Mouse (Mus musculus) heart, embryonic 14.5 days (tissue): ENCODE data around the gene Sox14. TPM values are rescaled to one million over a fixed set of nuclear protein-coding genes. Genes with fewer than 3 reads are reported as not detected.

Source experiments
- ATAC-seq: fragments of 200-750 bp; cut with Nextera tagmentation; 2 replicates; pipeline ENCODE4 v1.8.0; 2017; ENCODE audit warnings: low read depth, moderate TSS enrichment; ENCODE audit not compliant: insufficient number of reproducible peaks, insufficient read depth, low FRiP score
- H3K27ac ChIP-seq, 2 experiments: fragments of 200-500 bp in 1 of 2; fragments of 300-500 bp in 1 of 2; sonication (generic) in 1 of 2; replicated peaks in 1 of 2; 2 replicates each; pipeline ENCODE4 v1.5.1; 2012 to 2014; ENCODE audit warnings: low read depth in 2 of 2, low read length in 2 of 2, control low read depth in 1 of 2, mild to moderate bottlenecking in 1 of 2, mixed read lengths in 1 of 2; ENCODE audit not compliant: control insufficient read depth in 1 of 2, insufficient read depth in 1 of 2
- H3K27me3 ChIP-seq: fragments of 300-500 bp; sonication (generic); 2 replicates; pipeline ENCODE4 v1.6.1; 2014; ENCODE audit warnings: mild to moderate bottlenecking, low read length, control low read depth; ENCODE audit not compliant: control insufficient read depth, insufficient read depth
- H3K36me3 ChIP-seq: fragments of 300-500 bp; sonication (generic); 2 replicates; pipeline ENCODE4 v1.6.1; 2014; ENCODE audit warnings: mild to moderate bottlenecking, control low read depth, low read length, mixed read lengths; ENCODE audit not compliant: control insufficient read depth, insufficient read depth
- H3K4me1 ChIP-seq, 2 experiments: fragments of 200-500 bp in 1 of 2; fragments of 300-500 bp in 1 of 2; sonication (generic) in 1 of 2; 2 replicates each; pipeline ENCODE4 v1.6.1; 2012 to 2014; ENCODE audit warnings: low read length in 2 of 2, control low read depth in 1 of 2, mixed read lengths in 1 of 2; ENCODE audit not compliant: control insufficient read depth in 2 of 2, insufficient read depth in 2 of 2
- H3K4me2 ChIP-seq: fragments of 300-500 bp; sonication (generic); 2 replicates; pipeline ENCODE4 v1.6.1; 2014; ENCODE audit warnings: mild to moderate bottlenecking, low read length
- H3K4me3 ChIP-seq, 2 experiments: fragments of 200-500 bp in 1 of 2; fragments of 300-500 bp in 1 of 2; sonication (generic) in 1 of 2; 2 replicates each; pipeline ENCODE4 v1.5.1; 2012 to 2014; ENCODE audit warnings: low read length in 2 of 2, mild to moderate bottlenecking in 2 of 2, control low read depth in 1 of 2, low read depth in 1 of 2, moderate library complexity in 1 of 2; ENCODE audit not compliant: control insufficient read depth in 1 of 2, insufficient read depth in 1 of 2
- H3K9ac ChIP-seq: fragments of 300-500 bp; sonication (generic); 2 replicates; pipeline ENCODE4 v1.6.1; 2014; ENCODE audit warnings: mild to moderate bottlenecking, low read length
- H3K9me3 ChIP-seq: fragments of 300-500 bp; sonication (generic); 2 replicates; pipeline ENCODE4 v1.6.1; 2016; ENCODE audit warnings: low read length, control low read depth; ENCODE audit not compliant: control insufficient read depth
- WGBS: fragments of 180-500 bp; shearing (Covaris S2); extraction: QIAGEN DNeasy Blood & Tissue Kit; methylation state at CpG from one replicate; pipeline ENCODE4 v1.1.7; 2014; 5-methylcytosine and 5-hydroxymethylcytosine counted together
- polyA plus RNA-seq: library from polyadenylated mRNA; unstranded; fragments of >200 nt; fragmentation: Nextera tagmentation; extraction: Ambion mirVana; gene quantifications from 2 replicates; pipeline ENCODE4 v1.2.1, GENCODE M21; 2014

The Sox14 gene
- polyA plus RNA-seq = not detected in 2 replicates

DNA sequence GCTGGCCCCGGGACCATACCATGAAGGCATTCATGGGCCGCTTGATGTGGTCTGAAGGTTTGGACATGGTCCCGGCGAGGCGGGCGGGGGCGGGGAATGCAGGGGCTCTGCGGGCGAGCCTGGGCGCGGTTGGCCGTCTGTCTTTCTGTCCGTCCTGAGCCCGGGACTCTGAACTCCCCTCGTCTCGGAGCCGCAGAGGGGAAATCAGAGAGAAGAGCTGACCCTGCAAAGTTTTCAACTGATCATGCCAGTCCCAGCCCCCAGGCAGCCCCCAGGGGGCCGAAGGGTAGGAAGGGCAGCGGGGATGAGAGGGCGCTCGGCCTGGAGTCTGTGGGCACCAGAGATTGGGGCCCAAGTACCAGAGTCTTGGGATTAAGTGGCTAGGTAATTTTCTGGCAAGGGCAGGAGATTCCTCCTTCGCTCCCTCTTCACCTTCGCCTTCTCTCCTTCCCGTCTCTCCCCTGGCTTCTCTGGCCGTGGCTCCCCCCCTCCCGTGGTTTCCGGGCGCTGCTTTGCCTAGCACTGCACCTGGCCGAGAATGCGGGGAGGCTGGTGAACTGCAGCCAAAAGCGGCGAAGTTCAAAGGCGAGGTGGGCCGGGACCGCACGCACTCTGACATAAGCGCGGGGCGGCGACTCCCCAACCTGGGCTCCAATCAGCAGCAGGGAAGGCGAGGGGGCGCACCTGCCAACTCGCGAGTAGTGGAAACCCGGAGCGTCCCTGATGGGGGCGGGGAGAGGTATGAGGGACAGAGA, at the start of gene Sox14:
TSS of gene Sox14 (minus strand) at position 553 of the 755 bp plus-strand sequence.
- Histone ChIP-seq H3K9me3 (no peaks in the 10 kb centered on the region), H3K9ac (no peak within 1 kb of the TSS), H3K4me2 (peak within 1 kb of the TSS; percentile 59), H3K36me3 (no peaks in the 10 kb centered on the region), H3K4me1 (peaks cover 0 to 3% of the 10 kb centered on the region in 2 experiments; a peak in 2 of 4 replicates), H3K4me3 (peak within 1 kb of the TSS; percentile 22 to 29), H3K27me3 (peaks cover 99% of the 10 kb centered on the region), H3K27ac (no peak within 1 kb of the TSS)
- 2% methylated on average over 47 of the region's 47 CpGs for WGBS
- ATAC-seq = no peak; the same call in 1 of the 2 replicates

- H3K36me3 ChIP-seq = no peaks in the 10 kb centered on the region
- H3K4me2 ChIP-seq = no peak overlapping the region
- no peak overlapping the region for H3K27ac ChIP-seq
- peaks cover 75% of the 10 kb centered on the region for H3K27me3 ChIP-seq
- H3K4me1 ChIP-seq = peaks cover 0 to 3% of the 10 kb centered on the region in 2 experiments; a peak in 2 of 4 replicates
- ATAC-seq = no peak
- WGBS = 2% methylated on average over 14 of the region's 14 CpGs
- no peak overlapping the region for H3K4me3 ChIP-seq
- H3K9me3 ChIP-seq = no peaks in the 10 kb centered on the region
- H3K9ac ChIP-seq = no peak overlapping the region
These were observed 3.3 kb upstream of the Sox14 start for GRCm38 (mm10) chr9:99879311-99879710.

GRCm38 (mm10) chr9:99878588-99878987, 2.6 kb upstream of the Sox14 start:
- Histone ChIP-seq H3K4me3 (no peak overlapping the region), H3K4me2 (no peak overlapping the region), H3K36me3 (no peaks in the 10 kb centered on the region), H3K27me3 (peaks cover 82% of the 10 kb centered on the region), H3K4me1 (peaks cover 0 to 3% of the 10 kb centered on the region in 2 experiments; a peak in 2 of 4 replicates), H3K27ac (no peak overlapping the region), H3K9me3 (no peaks in the 10 kb centered on the region), H3K9ac (no peak overlapping the region)
- WGBS = 3% methylated on average over 5 of the region's 5 CpGs
- ATAC-seq = no peak

- H3K27me3 ChIP-seq = peaks cover 97% of the 10 kb centered on the region
- no peak overlapping the region for H3K4me2 ChIP-seq
- WGBS = 4% methylated on average over 22 of the region's 22 CpGs
- H3K9me3 ChIP-seq = no peaks in the 10 kb centered on the region
- H3K9ac ChIP-seq = no peak overlapping the region
- no peak for ATAC-seq
- H3K27ac ChIP-seq = no peak overlapping the region
- H3K4me1 ChIP-seq = peaks cover 0 to 3% of the 10 kb centered on the region in 2 experiments; a peak in 2 of 4 replicates
- H3K4me3 ChIP-seq = no peak overlapping the region; a peak in 1 of 4 replicates
- H3K36me3 ChIP-seq = no peaks in the 10 kb centered on the region
These were observed 1.1 kb upstream of the Sox14 start for GRCm38 (mm10) chr9:99877056-99877546.

DNA sequence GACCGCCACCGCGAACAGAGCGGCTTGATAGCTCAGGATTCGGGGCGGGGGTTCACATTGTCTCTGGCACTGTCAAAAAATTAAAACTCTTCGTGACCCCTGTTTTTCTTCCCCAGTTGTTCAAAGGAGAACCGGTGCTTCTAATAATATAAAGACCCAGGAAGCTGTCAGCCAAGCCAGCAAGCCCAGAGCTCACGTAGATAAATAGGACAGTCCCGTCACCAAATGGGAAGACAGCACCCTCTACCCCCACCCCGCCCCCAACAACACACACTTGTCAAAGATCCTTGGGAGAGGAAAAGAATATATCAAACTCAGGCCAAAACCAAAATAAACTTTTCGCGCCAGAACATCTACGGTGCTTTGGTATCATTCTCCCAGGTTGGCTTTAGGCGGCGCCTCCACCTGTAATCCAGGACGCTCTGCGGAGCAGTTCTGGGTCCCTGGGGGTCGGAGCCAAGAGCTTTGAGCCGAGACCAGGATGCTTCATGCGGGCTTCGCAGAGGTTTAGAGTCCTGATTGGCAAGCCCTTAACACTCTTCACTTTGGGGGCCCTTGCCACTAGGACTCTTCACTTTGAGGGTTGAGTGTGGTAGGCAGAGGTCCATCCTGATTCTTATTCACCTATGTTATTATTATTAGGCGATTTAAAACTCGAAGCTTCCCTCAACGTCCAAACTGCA, 544 bp upstream of the Sox14 start:
- no peaks in the 10 kb centered on the region for H3K36me3 ChIP-seq
- no peak overlapping the region for H3K9ac ChIP-seq
- peak overlapping the region; percentile 59 for H3K4me2 ChIP-seq
- no peaks in the 10 kb centered on the region for H3K9me3 ChIP-seq
- peak overlapping the region in 1 of 2 experiments; percentile 29; a peak in 3 of 4 replicates for H3K4me3 ChIP-seq
- H3K4me1 ChIP-seq = peaks cover 0 to 3% of the 10 kb centered on the region in 2 experiments; a peak in 2 of 4 replicates
- under 1% methylated on average over 25 of the region's 25 CpGs for WGBS
- peaks cover 100% of the 10 kb centered on the region for H3K27me3 ChIP-seq
- no peak for ATAC-seq
- H3K27ac ChIP-seq = no peak overlapping the region

GRCm38 (mm10) chr9:99874735-99875617, 994 bp downstream of the Sox14 start:
- H3K27ac ChIP-seq = no peak overlapping the region
- H3K4me1 ChIP-seq = peaks cover 0 to 3% of the 10 kb centered on the region in 2 experiments; a peak in 2 of 4 replicates
- H3K36me3 ChIP-seq = no peaks in the 10 kb centered on the region
- no peaks in the 10 kb centered on the region for H3K9me3 ChIP-seq
- H3K27me3 ChIP-seq = peaks cover 99% of the 10 kb centered on the region
- H3K4me2 ChIP-seq = peak overlapping the region; percentile 59; the same call in 1 of the 2 replicates
- H3K9ac ChIP-seq = no peak overlapping the region
- peak overlapping the region in 1 of 2 experiments; percentile 29; a peak in 2 of 4 replicates for H3K4me3 ChIP-seq
- no peak for ATAC-seq
- WGBS = 2% methylated on average over 52 of the region's 52 CpGs

DNA sequence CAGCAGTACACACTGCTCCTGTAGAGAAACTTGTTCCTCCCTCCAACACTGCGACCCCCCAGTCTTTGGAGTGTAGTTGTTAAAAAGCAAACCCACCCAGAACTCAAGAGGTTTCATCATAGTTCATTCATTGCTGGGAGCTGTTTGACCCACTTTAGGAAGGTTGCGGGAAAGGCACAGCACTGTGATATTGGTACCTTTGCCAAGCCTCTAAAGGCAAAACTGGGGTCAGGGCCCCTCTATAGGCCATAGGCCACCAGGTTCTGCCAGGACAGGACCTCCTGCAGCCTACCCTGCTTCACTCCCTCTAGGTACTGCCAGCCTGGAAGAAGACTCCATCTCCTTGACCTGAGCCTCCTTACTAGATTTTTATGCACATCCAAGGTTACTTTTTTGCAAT, 2.2 kb downstream of the Sox14 start:
- Histone ChIP-seq H3K9me3 (no peaks in the 10 kb centered on the region), H3K27me3 (peaks cover 99% of the 10 kb centered on the region), H3K36me3 (no peaks in the 10 kb centered on the region), H3K4me3 (no peak overlapping the region), H3K4me1 (peaks cover 0 to 8% of the 10 kb centered on the region in 2 experiments; a peak in 2 of 4 replicates), H3K9ac (no peak overlapping the region), H3K4me2 (no peak overlapping the region), H3K27ac (no peak overlapping the region)
- no peak for ATAC-seq
- 3% methylated on average over 2 of the region's 2 CpGs for WGBS
